Mouse (Mus musculus): ENCODE data around the gene Tmem121. TPM values are rescaled to one million over a fixed set of nuclear protein-coding genes. Genes with fewer than 3 reads are reported as not detected.

Gene Tmem121
- polyA plus RNA-seq, 1 experiment from 2014 or later: 50.8 TPM

Other genes starting within 250 kb of the Tmem121 start
- 54.2 and 57.3 TPM in 2 replicates for gene Nudt14, start 243.8 kb upstream of the Tmem121 start, polyA plus RNA-seq (2015; fragmentation: Nextera tagmentation; extraction: Ambion mirVana)
- gene Btbd6, start 209.4 kb upstream of the Tmem121 start, polyA plus RNA-seq (2015; fragmentation: Nextera tagmentation; extraction: Ambion mirVana): 54.3 and 55.8 TPM in 2 replicates
- gene Brf1, start 185.2 kb upstream of the Tmem121 start, polyA plus RNA-seq (2015; fragmentation: Nextera tagmentation; extraction: Ambion mirVana): 40.5 and 43.1 TPM in 2 replicates
- 20.4 and 27.8 TPM in 2 replicates for gene Pacs2, start 171.4 kb upstream of the Tmem121 start, polyA plus RNA-seq (2015; fragmentation: Nextera tagmentation; extraction: Ambion mirVana)
- gene Tex22, start 111.4 kb upstream of the Tmem121 start, polyA plus RNA-seq (2015; fragmentation: Nextera tagmentation; extraction: Ambion mirVana): not detected in 2 replicates
- gene Mta1, start 87.7 kb upstream of the Tmem121 start, polyA plus RNA-seq (2015; fragmentation: Nextera tagmentation; extraction: Ambion mirVana): 13.4 and 14.6 TPM in 2 replicates
- gene Crip2, start 45.7 kb upstream of the Tmem121 start, polyA plus RNA-seq (2015; fragmentation: Nextera tagmentation; extraction: Ambion mirVana): 342 and 346 TPM in 2 replicates
- 29.8 and 40.7 TPM in 2 replicates for gene Crip1, start 39.6 kb upstream of the Tmem121 start, polyA plus RNA-seq (2015; fragmentation: Nextera tagmentation; extraction: Ambion mirVana)
- 14.5 and 18.3 TPM in 2 replicates for gene Tedc1, start 29.5 kb upstream of the Tmem121 start, polyA plus RNA-seq (2015; fragmentation: Nextera tagmentation; extraction: Ambion mirVana)

Measured in hindbrain, embryonic 16.5 days (tissue).